Mouse (Mus musculus): ENCODE results near the gene Cd28.

DNA sequence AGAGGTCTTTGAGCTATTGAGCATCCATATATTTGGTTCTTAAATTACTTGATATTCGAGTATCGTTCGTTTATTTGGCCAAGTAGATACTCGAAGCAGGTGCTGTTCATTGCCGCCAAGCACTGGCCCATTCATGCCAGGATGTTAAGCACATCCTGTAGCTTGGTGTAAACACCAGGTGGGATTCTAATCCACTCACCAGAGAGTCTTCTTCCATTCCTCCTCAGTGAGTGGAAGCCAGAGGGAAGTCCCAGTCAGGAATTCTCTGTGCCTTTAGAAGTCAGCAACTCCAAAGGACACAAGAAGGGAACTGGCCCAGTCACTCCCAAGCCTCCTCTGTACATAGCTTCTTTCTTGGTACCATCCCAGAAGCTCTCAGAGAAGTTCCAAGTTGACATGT, at the start of gene Cd28:
- TF ChIP-seq CTCF (IDR thresholded peaks at IDR 0.05; ENCODE audit: low read depth) (no peak), EP300 (IDR thresholded peaks at IDR 0.05; ENCODE audit: low read depth) (0 out of 2 replicates have a peak, but pooled peaks have one; percentile 41)

All from heart, postnatal 0 days (tissue).